Mouse (Mus musculus): ENCODE measurements around the gene P4ha1.

DNA sequence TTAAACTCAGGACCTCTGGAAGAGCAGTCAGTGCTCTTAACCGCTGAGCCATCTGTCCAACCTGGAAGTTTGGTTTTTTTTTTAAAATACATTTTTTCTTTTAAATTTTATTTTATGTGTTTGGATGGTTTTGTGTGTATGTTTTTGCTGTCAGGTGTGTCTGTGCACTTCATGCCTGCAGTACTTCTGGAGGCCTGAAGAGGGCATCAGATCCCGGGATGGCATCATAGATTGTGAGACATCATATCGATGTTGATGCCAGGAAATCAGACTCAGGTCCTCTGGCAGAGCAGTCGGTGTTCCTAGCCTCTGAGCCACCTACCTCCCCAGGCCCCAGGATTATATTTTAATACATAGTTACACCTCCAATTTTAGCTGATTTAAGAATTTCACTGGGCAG is 90.6 kb downstream of the P4ha1 start:
- peak; percentile 33 for TF ChIP-seq CTCF (IDR thresholded peaks at IDR 0.05; ENCODE audit: low read depth)
- TF ChIP-seq EP300 (optimal IDR thresholded peaks at IDR 0.05), result no peak

Measured in stomach, postnatal 0 days (tissue).